Mouse (Mus musculus): Measurements from ENCODE around the gene Mitf.

The Mitf gene

GRCm38 (mm10) chr6:97919287-97919686 lies 112.4 kb downstream of the Mitf start:
- Histone ChIP-seq H3K27me3 (ENCODE audit: control insufficient read depth, insufficient read depth, low read length, poor library complexity, severe bottlenecking) (no peaks in the 10 kb centered on the region), H3K36me3 (ENCODE audit: control insufficient read depth, insufficient read depth, low read length, poor library complexity, severe bottlenecking) (no peaks in the 10 kb centered on the region)
- no peak for DNase-seq (ENCODE audit: low read depth, low spot score)

GRCm38 (mm10) chr6:97921591-97921990 lies 114.7 kb downstream of the Mitf start:
- no peak for DNase-seq (ENCODE audit: low read depth, low spot score)
- no peaks in the 10 kb centered on the region for H3K27me3 ChIP-seq (ENCODE audit: control insufficient read depth, insufficient read depth, low read length, poor library complexity, severe bottlenecking)
- H3K36me3 ChIP-seq (ENCODE audit: control insufficient read depth, insufficient read depth, low read length, poor library complexity, severe bottlenecking): no peaks in the 10 kb centered on the region

GRCm38 (mm10) chr6:97924221-97924620 lies 117.4 kb downstream of the Mitf start:
- DNase-seq (ENCODE audit: low read depth, low spot score): no peak
- Histone ChIP-seq H3K36me3 (ENCODE audit: control insufficient read depth, insufficient read depth, low read length, poor library complexity, severe bottlenecking) (no peaks in the 10 kb centered on the region), H3K27me3 (ENCODE audit: control insufficient read depth, insufficient read depth, low read length, poor library complexity, severe bottlenecking) (no peaks in the 10 kb centered on the region)

GRCm38 (mm10) chr6:97929051-97929450 lies 122.2 kb downstream of the Mitf start:
- no peak for DNase-seq (ENCODE audit: low read depth, low spot score)
- no peaks in the 10 kb centered on the region for H3K27me3 ChIP-seq (ENCODE audit: control insufficient read depth, insufficient read depth, low read length, poor library complexity, severe bottlenecking)
- H3K36me3 ChIP-seq (ENCODE audit: control insufficient read depth, insufficient read depth, low read length, poor library complexity, severe bottlenecking): no peaks in the 10 kb centered on the region

GRCm38 (mm10) chr6:97929466-97929865 lies 122.6 kb downstream of the Mitf start:
- Histone ChIP-seq H3K36me3 (ENCODE audit: control insufficient read depth, insufficient read depth, low read length, poor library complexity, severe bottlenecking) (no peaks in the 10 kb centered on the region), H3K27me3 (ENCODE audit: control insufficient read depth, insufficient read depth, low read length, poor library complexity, severe bottlenecking) (no peaks in the 10 kb centered on the region)
- DNase-seq (ENCODE audit: low read depth, low spot score): no peak

- DNase-seq (ENCODE audit: low read depth, low spot score): no peak
- Histone ChIP-seq H3K27me3 (ENCODE audit: control insufficient read depth, insufficient read depth, low read length, poor library complexity, severe bottlenecking) (no peaks in the 10 kb centered on the region), H3K36me3 (ENCODE audit: control insufficient read depth, insufficient read depth, low read length, poor library complexity, severe bottlenecking) (no peaks in the 10 kb centered on the region)
Measured at GRCm38 (mm10) chr6:97937139-97937538, 130.3 kb downstream of the Mitf start.

- no peak for DNase-seq (ENCODE audit: low read depth, low spot score)
- no peaks in the 10 kb centered on the region for H3K27me3 ChIP-seq (ENCODE audit: control insufficient read depth, insufficient read depth, low read length, poor library complexity, severe bottlenecking)
- H3K36me3 ChIP-seq (ENCODE audit: control insufficient read depth, insufficient read depth, low read length, poor library complexity, severe bottlenecking): no peaks in the 10 kb centered on the region
Measured at GRCm38 (mm10) chr6:97937897-97938614, 131.2 kb downstream of the Mitf start.

- no peaks in the 10 kb centered on the region for H3K27me3 ChIP-seq (ENCODE audit: control insufficient read depth, insufficient read depth, low read length, poor library complexity, severe bottlenecking)
- DNase-seq (ENCODE audit: low read depth, low spot score): no peak
- H3K36me3 ChIP-seq (ENCODE audit: control insufficient read depth, insufficient read depth, low read length, poor library complexity, severe bottlenecking): no peaks in the 10 kb centered on the region
Measured at GRCm38 (mm10) chr6:97940916-97941315, 134.1 kb downstream of the Mitf start.

GRCm38 (mm10) chr6:97950033-97950881 lies 143.4 kb downstream of the Mitf start:
- Histone ChIP-seq H3K36me3 (ENCODE audit: control insufficient read depth, insufficient read depth, low read length, poor library complexity, severe bottlenecking) (no peaks in the 10 kb centered on the region), H3K27me3 (ENCODE audit: control insufficient read depth, insufficient read depth, low read length, poor library complexity, severe bottlenecking) (no peaks in the 10 kb centered on the region)
- no peak for DNase-seq (ENCODE audit: low read depth, low spot score)

- DNase-seq (ENCODE audit: low read depth, low spot score): no peak
- H3K36me3 ChIP-seq (ENCODE audit: control insufficient read depth, insufficient read depth, low read length, poor library complexity, severe bottlenecking): no peaks in the 10 kb centered on the region
- no peaks in the 10 kb centered on the region for H3K27me3 ChIP-seq (ENCODE audit: control insufficient read depth, insufficient read depth, low read length, poor library complexity, severe bottlenecking)
Measured at GRCm38 (mm10) chr6:97950882-97951245, 144.0 kb downstream of the Mitf start.

- DNase-seq (ENCODE audit: low read depth, low spot score): no peak
- H3K27me3 ChIP-seq (ENCODE audit: control insufficient read depth, insufficient read depth, low read length, poor library complexity, severe bottlenecking): no peaks in the 10 kb centered on the region
- no peaks in the 10 kb centered on the region for H3K36me3 ChIP-seq (ENCODE audit: control insufficient read depth, insufficient read depth, low read length, poor library complexity, severe bottlenecking)
Measured at GRCm38 (mm10) chr6:97951711-97952110, 144.9 kb downstream of the Mitf start.

- no peaks in the 10 kb centered on the region for H3K27me3 ChIP-seq (ENCODE audit: control insufficient read depth, insufficient read depth, low read length, poor library complexity, severe bottlenecking)
- H3K36me3 ChIP-seq (ENCODE audit: control insufficient read depth, insufficient read depth, low read length, poor library complexity, severe bottlenecking): no peaks in the 10 kb centered on the region
- DNase-seq (ENCODE audit: low read depth, low spot score): no peak
Measured at GRCm38 (mm10) chr6:97952845-97953244, 146.0 kb downstream of the Mitf start.

- H3K27me3 ChIP-seq (ENCODE audit: control insufficient read depth, insufficient read depth, low read length, poor library complexity, severe bottlenecking): no peaks in the 10 kb centered on the region
- DNase-seq (ENCODE audit: low read depth, low spot score): no peak
- H3K36me3 ChIP-seq (ENCODE audit: control insufficient read depth, insufficient read depth, low read length, poor library complexity, severe bottlenecking): no peaks in the 10 kb centered on the region
Measured at GRCm38 (mm10) chr6:97956121-97956520, 149.3 kb downstream of the Mitf start.

GRCm38 (mm10) chr6:97956636-97957035 lies 149.8 kb downstream of the Mitf start:
- no peaks in the 10 kb centered on the region for H3K36me3 ChIP-seq (ENCODE audit: control insufficient read depth, insufficient read depth, low read length, poor library complexity, severe bottlenecking)
- no peak for DNase-seq (ENCODE audit: low read depth, low spot score)
- no peaks in the 10 kb centered on the region for H3K27me3 ChIP-seq (ENCODE audit: control insufficient read depth, insufficient read depth, low read length, poor library complexity, severe bottlenecking)

GRCm38 (mm10) chr6:97958276-97958675 lies 151.4 kb downstream of the Mitf start:
- Histone ChIP-seq H3K27me3 (ENCODE audit: control insufficient read depth, insufficient read depth, low read length, poor library complexity, severe bottlenecking) (no peaks in the 10 kb centered on the region), H3K36me3 (ENCODE audit: control insufficient read depth, insufficient read depth, low read length, poor library complexity, severe bottlenecking) (no peaks in the 10 kb centered on the region)
- DNase-seq (ENCODE audit: low read depth, low spot score): no peak

Measured in splenic B cell, adult 2 months (primary cell).